Mouse (Mus musculus): ENCODE measurements around the gene Eif2b3. TPM values are rescaled to one million over a fixed set of nuclear protein-coding genes. Genes with fewer than 3 reads are reported as not detected.

Eif2b3 gene
- total and polyA plus RNA-seq, 2 experiments from 2014 or later = 13.1 to 56.9 TPM

DNA sequence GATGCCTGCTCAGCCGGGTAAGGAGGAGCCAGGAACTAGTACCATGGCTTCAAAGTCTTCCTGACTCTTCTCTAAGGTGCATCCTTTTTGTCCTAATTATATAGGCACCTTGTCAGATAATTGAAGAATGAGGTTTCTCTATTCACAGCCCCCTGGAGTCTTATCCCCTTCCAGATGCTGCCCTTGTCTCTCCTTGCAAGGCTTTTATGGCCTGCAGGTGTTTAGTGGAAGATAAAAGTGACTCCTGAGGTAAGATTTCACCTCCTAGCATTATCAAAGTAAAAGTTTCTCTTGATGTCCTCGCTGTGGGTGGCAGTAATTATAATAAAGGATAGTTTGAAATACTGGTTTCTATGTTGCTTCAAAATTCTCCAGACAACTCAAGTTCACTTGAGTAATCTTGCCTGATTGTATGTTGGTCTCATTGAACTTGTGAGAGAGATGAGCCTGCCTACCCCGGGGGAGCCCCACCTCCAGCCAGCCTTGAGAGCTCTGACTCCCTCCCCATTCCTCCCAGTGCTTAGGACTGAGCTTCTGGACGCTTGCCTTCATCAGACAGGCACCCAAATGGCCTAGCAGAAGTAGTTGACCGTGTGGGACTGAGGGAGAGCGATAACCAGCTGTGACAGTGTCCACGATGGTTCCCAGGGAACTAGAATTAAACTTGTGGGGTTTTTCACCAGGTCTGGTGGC, 68.9 kb downstream of the Eif2b3 start:
- H3K27ac ChIP-seq = no peak overlapping the region
- WGBS = 86% methylated on average over 7 of the region's 7 CpGs
- H3K9me3 ChIP-seq (ENCODE audit: low read length) = no peaks in the 10 kb centered on the region
- no peaks in the 10 kb centered on the region for H3K27me3 ChIP-seq (ENCODE audit: insufficient read depth, low read length)
- no peak for ATAC-seq
- no peak overlapping the region for H3K9ac ChIP-seq (replicated peaks; ENCODE audit: low read length)
- no peak for DNase-seq (ENCODE audit: low spot score)
- H3K4me1 ChIP-seq (ENCODE audit: insufficient read depth, low read length) = no peaks in the 10 kb centered on the region
- no peak overlapping the region for H3K4me2 ChIP-seq (ENCODE audit: low read depth, low read length)
- TF ChIP-seq CTCF (IDR thresholded peaks at IDR 0.05; ENCODE audit: low read depth) = no peak
- peaks cover 13% of the 10 kb centered on the region; the same call in 1 of the 2 replicates for H3K36me3 ChIP-seq (ENCODE audit: insufficient read depth, low read length)
- H3K4me3 ChIP-seq (ENCODE audit: low read length) = no peak overlapping the region

DNA sequence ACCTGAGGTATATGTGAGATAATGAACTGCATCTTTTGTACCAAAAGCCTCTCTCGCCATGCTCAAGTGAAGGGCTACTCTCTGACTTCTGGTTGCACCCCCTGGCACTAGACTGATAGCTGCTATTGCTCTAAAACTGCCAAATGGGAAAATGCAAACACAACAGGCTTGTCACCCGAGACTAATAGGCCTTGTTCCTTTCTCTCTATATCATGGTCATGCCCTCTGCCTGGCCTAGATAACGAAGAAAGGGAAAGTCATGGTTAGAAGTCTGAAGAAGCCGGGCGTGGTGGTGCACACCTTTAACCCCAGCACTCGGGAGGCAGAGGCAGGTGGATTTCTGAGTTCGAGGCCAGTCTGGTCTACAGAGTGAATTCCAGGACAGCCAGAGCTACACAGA, 71.4 kb downstream of the Eif2b3 start:
- H3K4me2 ChIP-seq (ENCODE audit: low read depth, low read length) = no peak overlapping the region
- H3K36me3 ChIP-seq (ENCODE audit: insufficient read depth, low read length) = peaks cover 13% of the 10 kb centered on the region; the same call in 1 of the 2 replicates
- WGBS = 82% methylated on average over 7 of the region's 7 CpGs
- H3K4me1 ChIP-seq (ENCODE audit: insufficient read depth, low read length) = no peaks in the 10 kb centered on the region
- H3K27ac ChIP-seq = no peak overlapping the region
- H3K4me3 ChIP-seq (ENCODE audit: low read length) = no peak overlapping the region
- DNase-seq (ENCODE audit: low spot score) = no peak
- TF ChIP-seq CTCF (IDR thresholded peaks at IDR 0.05; ENCODE audit: low read depth) = no peak
- H3K27me3 ChIP-seq (ENCODE audit: insufficient read depth, low read length) = no peaks in the 10 kb centered on the region
- no peak overlapping the region for H3K9ac ChIP-seq (replicated peaks; ENCODE audit: low read length)
- no peaks in the 10 kb centered on the region for H3K9me3 ChIP-seq (ENCODE audit: low read length)
- no peak for ATAC-seq

DNA sequence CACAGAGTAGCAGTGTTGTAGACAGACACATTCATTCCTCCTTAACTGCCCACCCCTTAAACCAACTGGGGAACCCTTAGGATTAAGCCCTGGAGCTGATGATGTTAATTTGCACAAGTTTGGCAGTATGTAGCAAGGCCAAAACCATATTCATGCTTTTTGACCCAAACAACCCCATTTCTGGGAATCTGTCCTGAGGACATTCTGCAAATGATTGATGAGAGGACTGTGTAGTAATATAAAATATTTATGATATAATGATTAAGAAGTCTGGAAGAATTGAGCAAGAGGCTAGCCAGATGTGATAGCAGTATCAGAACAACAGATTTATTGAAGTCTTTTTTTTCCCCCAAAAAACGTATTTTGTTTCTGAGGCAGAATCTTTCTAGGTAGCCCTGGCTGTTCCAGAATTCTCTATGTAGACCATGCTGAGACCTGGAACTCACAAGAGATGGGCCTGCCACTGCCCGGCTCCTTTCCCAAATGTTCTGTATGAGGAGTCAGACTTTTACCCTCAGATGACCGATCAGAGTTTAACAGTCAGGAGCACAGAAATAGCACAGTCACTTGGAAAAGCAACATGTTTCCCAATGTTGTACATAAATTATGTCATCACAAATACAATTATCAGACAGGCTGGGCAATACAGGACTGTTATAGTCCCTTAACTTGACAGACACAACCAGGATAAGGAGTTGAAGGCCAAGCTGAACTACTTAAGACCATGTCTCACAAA, 75.6 kb downstream of the Eif2b3 start:
- 84% methylated on average over 3 of the region's 3 CpGs for WGBS
- TF ChIP-seq CTCF (IDR thresholded peaks at IDR 0.05; ENCODE audit: low read depth) = no peak
- no peak for ATAC-seq
- no peak overlapping the region for H3K27ac ChIP-seq
- H3K9me3 ChIP-seq (ENCODE audit: low read length) = no peaks in the 10 kb centered on the region
- H3K4me1 ChIP-seq (ENCODE audit: insufficient read depth, low read length) = no peaks in the 10 kb centered on the region
- H3K4me3 ChIP-seq (ENCODE audit: low read length) = no peak overlapping the region
- no peak overlapping the region for H3K4me2 ChIP-seq (ENCODE audit: low read depth, low read length)
- no peak for DNase-seq (ENCODE audit: low spot score)
- no peaks in the 10 kb centered on the region for H3K27me3 ChIP-seq (ENCODE audit: insufficient read depth, low read length)
- H3K9ac ChIP-seq (replicated peaks; ENCODE audit: low read length) = no peak overlapping the region
- no peaks in the 10 kb centered on the region for H3K36me3 ChIP-seq (ENCODE audit: insufficient read depth, low read length)

DNA sequence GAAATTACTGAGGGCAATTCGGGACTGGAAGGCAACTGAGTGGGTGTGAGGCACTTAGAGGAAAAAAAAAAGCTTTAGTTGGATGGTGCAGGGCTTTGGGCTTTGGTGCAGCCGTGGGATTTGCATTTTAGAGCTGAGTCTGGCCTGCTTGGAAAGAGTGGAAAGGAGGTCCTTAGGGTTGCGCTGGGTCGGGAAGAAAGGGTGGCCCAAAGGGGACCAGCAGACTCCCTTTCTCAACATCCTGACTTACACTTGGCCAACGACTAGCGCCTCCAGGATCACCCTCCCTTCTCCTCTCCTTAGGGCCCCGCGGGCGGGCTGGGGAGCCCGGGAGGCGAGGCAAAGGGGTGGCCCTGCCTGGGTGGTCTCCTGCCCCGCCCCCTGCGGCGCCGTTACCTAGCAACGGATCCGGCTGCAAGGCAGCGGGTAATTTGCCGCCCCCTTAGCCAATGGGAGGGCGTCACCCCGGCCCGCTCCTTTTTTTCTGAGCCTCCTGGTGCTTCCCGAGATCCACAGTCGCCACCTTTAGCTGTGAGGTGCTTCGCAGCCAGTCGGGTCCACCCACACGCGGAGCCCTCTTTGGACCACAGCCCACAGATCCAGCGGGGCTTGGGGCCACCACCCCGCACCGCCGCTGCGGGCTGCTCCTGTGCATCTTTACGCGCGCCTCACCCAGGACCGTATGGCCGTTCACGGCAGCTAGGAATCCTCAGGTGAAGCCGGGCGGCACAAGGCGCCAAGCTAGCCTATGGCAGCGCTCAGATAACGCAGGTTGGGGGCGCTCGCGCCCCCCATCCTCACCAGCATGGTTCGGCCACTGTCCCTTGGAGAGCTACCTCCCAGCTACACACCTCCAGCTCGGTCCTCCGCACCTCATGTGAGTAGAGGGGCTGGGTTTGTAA, 76.6 kb downstream of the Eif2b3 start, which contains the start of gene Ptch2:
Ptch2 (plus strand) TSS at position 525 of the 902 bp plus-strand sequence.
- no peaks in the 10 kb centered on the region for H3K27me3 ChIP-seq (ENCODE audit: insufficient read depth, low read length)
- under 1% methylated on average over 50 of the region's 50 CpGs for WGBS

DNA sequence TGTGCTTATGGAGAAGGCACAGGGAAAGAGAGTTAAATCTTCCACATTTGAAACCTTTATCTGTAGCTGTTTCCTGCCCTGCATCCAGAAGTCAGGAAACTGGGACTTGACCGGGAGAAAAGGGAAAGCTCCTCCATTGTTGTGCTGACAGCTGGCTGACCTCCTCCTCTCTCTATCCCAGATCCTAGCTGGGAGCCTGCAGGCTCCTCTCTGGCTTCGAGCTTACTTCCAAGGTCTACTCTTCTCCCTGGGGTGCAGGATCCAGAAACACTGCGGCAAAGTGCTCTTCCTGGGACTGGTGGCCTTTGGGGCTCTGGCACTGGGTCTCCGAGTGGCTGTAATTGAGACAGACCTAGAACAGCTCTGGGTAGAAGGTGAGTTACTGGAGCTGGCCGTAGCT, 77.5 kb downstream of the Eif2b3 start:
- H3K36me3 ChIP-seq (ENCODE audit: insufficient read depth, low read length) = no peaks in the 10 kb centered on the region
- H3K27ac ChIP-seq = peak overlapping the region; percentile 55; the same call in 1 of the 2 replicates
- H3K9me3 ChIP-seq (ENCODE audit: low read length) = no peaks in the 10 kb centered on the region
- DNase-seq (ENCODE audit: low spot score) (no peak), ATAC-seq (no peak)
- H3K9ac ChIP-seq (replicated peaks; ENCODE audit: low read length) = peak overlapping the region; percentile 58
- H3K27me3 ChIP-seq (ENCODE audit: insufficient read depth, low read length) = no peaks in the 10 kb centered on the region
- H3K4me1 ChIP-seq (ENCODE audit: insufficient read depth, low read length) = no peaks in the 10 kb centered on the region
- no peak for TF ChIP-seq CTCF (IDR thresholded peaks at IDR 0.05; ENCODE audit: low read depth)
- H3K4me2 ChIP-seq (ENCODE audit: low read depth, low read length) = peak overlapping the region; percentile 89
- peak overlapping the region; percentile 58 for H3K4me3 ChIP-seq (ENCODE audit: low read length)
- 7% methylated on average over 5 of the region's 5 CpGs for WGBS

More for the DNA sequence above, 76.6 kb downstream of the Eif2b3 start, which contains the start of gene Ptch2:
- DNase-seq (ENCODE audit: low spot score) (peak; percentile 85), ATAC-seq (peak; percentile 87)
- H3K4me1 ChIP-seq (ENCODE audit: insufficient read depth, low read length) = no peaks in the 10 kb centered on the region
- H3K4me2 ChIP-seq (ENCODE audit: low read depth, low read length) = peak within 1 kb of the TSS; percentile 89
- no peaks in the 10 kb centered on the region for H3K9me3 ChIP-seq (ENCODE audit: low read length)
- no peak; the same call in none of the 2 replicates for TF ChIP-seq CTCF (IDR thresholded peaks at IDR 0.05; ENCODE audit: low read depth)
- peak within 1 kb of the TSS; percentile 55 for H3K27ac ChIP-seq
- no peaks in the 10 kb centered on the region for H3K36me3 ChIP-seq (ENCODE audit: insufficient read depth, low read length)
- peak within 1 kb of the TSS; percentile 58 for H3K9ac ChIP-seq (replicated peaks; ENCODE audit: low read length)
- H3K4me3 ChIP-seq (ENCODE audit: low read length) = peak within 1 kb of the TSS; percentile 58
